Mouse (Mus musculus) lung, adult 2 months (tissue): ENCODE data around the gene E330021D16Rik.

Experiments
- CTCF ChIP-seq: fragments of 200-500 bp; IDR thresholded peaks from 2 replicates; pipeline ENCODE4 v1.5.1; 2011; ENCODE audit warnings: mild to moderate bottlenecking, low read length, control low read depth; ENCODE audit not compliant: insufficient read depth
- POLR2A ChIP-seq: fragments of 200-500 bp; IDR thresholded peaks from 2 replicates; pipeline ENCODE4 v1.6.1; 2011; ENCODE audit warnings: low read depth, mild to moderate bottlenecking, control low read depth, low read length, borderline replicate concordance; ENCODE audit errors: extremely low read depth

DNA sequence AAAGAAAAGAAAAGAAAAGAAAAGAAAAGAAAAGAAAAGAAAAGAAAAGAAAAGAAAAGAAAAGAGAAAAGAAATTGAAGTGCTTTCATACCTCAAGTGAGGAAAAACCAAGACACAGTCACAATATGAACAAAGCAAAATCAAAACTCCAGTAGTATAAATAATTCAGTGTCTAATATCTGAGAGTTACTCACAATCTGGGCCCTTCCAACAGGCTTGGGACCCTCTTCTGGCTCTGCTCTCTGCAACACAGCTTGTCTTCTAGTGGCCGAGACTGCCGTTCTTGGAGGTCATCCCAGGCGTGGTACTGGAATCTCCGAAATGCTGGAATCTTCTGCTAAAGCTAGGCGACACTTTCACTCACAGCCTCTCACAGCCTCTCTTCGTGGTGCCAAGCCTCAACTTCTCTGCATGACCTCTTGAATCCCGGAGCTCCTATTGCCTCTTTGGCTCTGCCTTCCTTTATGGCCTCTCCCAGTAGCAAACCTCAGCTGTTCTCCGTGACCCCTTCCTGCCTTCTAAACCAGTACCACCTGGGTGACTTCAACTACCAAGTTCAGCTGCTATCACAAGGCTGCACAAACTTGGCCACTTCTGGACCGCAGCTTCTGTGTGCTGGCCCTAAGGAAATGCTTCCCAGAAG is at the start of gene E330021D16Rik:
- TF ChIP-seq CTCF = no peak
- TF ChIP-seq POLR2A = no peak
